Mouse (Mus musculus): ENCODE measurements at regions not wholly inside any gene's neighbourhood (a gene's known extent, or its start where the extent isn't known, plus 50 kb on each side); places are given as distances from the start of the nearest gene placed in this dataset.
"Not testable (repeated sequence)": the region's sequence is repeated elsewhere in the genome, so short reads cannot be mapped to it uniquely, and the experiment has no call there.

DNA sequence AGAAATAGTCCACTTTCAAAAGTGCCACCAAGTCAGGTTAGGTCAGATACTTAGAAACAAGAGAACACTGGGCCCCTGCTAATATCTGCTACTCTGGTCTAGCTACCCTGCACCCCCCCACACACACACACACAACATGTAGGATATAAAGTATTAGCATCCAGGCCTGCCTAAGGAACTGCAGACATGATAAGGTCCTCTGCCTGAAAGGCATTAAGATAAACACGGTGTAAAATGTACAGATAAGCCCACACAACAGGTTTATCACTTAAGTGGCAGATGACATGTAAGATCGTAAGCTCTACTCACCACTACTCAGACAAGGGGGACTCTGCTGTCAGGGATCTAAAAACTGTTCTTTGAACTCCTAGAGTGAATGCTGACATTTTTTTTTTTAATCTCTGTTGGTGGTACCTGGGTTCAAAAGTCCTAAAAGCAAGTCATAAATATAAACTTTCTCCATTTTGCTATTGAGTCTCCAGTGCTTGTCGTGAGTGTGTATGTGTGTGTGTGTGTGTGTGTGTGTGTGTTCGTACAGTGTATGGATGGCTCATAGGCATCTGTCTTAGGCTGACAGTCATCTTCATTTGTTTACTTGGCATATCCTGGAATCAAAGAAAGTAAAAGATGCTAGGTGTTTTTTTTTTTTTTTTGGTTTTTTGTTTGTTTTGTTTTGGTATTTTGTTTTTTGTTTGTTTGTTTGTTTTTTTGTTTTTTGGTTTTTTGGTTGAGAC is 52.2 kb downstream of the Gm9817 start:
- intact Hi-C loops (cut with DNase I) = no loop called here
- DNase-seq = no peak

DNA sequence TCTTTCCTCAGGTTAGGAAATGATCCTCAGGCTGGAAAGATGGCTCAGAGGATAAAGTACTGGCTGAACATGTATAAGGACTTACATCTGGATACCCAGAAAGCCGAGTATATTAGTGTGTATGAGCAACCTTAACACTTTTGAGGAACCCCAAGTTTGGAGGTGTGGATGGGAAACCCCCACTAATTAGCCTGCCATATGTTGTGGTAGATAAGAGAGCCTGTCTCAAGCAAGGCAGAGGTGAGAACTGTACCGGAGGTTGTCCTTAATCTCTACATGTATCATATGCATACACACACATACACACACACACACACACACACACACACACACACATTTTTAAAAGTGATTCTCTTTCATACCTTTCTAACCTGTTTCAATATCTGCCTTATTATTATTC is 62.1 kb downstream of the Gm9817 start:
- DNase-seq = no peak
- intact Hi-C loops (cut with DNase I) = no loop called here

DNA sequence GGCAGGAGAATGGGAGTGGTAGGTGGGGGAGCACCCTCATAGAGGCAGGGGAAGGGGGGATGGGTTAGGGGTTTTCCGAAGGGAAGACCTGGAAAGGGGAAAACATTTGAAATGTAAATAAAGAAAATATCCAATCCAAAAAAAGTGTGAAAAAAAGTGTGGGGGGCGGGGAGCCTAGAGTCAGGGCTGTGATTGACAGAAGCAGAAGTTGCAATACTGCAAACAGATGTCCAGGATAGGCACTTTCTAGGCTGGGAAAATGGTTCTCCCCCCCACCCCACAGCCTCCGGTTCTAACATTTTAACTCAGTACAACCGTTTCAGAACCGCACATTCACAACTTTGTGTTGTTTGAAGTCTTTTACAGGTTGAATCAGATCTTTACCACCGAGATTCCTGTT is 66.6 kb downstream of the Gm9817 start:
- intact Hi-C loops (cut with DNase I) = no loop called here
- no peak for DNase-seq

DNA sequence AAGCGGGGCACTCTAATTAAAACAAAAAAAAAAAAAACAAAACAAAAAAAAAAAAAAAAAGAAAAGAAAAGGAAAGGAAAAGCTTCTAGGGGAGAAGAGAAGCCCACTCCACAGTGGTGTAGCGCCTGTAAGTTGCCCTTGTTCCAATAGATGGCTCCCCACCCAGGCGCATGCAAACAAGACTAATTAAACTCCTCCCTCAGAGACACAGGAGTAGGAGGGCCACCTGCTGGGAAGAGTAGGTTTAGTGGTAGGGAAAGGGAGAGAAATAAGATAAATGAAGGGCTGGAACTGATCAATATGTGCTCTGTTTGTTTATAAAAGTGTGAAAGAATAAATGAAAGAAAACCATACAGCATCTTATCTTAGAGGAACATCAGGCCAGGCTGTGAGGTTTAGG is 77.7 kb downstream of the Gm9817 start:
- DNase-seq = no peak
- intact Hi-C loops (cut with DNase I) = no loop called here

DNA sequence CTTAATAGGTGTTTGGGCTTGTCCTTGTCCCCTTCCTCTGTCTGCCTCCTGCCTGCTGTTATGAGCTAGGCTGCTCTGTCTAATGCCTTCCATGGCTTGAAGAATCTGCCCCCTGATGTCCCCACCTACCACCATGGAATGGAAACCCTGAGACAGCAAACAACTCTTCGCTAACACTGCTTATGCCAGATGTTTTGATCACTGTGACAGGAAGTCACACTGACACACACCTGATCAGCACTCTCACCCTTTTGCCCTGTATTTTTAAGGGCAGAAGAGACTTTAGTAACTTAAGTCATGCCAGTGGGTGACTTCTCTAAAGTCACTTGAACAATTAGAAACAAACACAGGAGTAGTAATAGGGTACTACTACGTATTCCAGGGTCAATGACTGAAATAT is 78.5 kb downstream of the Gm9817 start:
- intact Hi-C loops (cut with DNase I) = no loop called here
- DNase-seq = no peak

DNA sequence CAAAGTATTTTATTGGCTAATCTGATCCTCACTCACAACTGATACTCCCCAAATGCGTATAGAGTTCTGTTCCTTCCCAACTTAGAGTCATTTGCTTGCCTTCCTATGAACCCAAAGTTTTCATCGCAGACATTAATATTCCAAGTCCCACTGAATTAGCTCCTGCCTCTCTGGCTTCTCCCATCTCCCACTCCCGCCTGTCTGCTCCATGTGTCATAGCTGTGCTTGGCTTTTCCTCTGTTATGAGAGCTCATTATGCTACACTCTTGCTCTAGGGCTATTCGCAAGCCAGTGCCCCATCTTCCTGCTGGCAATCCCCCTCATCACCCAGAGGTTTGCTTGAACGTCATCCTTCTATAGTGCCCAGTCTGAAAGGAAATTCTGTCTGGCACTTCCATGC is 81.8 kb downstream of the Gm9817 start:
- DNase-seq = no peak
- intact Hi-C loops (cut with DNase I) = no loop called here

DNA sequence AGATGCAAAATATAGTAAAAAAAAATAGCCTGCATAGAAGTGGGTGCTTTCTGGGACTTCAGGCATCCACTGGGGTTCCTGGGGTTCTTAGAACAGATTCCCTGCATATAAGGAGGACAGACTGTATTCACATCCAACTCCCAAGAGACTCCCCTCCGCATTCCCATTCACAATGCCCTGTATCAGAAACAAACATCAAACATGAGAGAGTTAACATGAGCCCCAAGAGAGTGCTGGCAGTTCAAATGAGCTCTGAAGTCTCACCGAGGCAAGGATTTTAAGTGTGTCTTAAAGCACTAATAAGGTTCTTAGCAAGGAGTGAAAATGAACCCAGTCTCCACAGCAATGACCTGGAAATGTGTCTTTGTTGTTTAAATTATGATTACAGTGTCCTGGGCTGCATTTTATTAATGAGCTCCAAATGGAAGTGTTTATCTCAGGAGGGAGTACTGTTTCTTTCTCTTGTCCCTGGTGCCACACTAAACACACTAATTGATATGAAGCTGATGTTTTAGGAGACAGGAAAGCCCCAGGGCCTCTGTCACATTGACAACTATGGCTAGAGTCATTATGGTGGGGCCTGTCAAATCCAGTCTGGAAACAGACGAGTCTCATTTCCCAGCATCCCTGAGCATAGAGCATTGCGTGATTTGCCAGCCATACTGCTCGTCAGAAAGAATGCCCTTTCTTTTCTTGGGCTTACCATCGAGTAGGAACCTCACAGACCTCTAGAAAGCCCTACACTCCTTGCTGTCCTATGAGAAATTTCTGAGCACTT is 85.7 kb downstream of the Gm9817 start:
- DNase-seq = no peak
- intact Hi-C loops (cut with DNase I) = no loop called here

DNA sequence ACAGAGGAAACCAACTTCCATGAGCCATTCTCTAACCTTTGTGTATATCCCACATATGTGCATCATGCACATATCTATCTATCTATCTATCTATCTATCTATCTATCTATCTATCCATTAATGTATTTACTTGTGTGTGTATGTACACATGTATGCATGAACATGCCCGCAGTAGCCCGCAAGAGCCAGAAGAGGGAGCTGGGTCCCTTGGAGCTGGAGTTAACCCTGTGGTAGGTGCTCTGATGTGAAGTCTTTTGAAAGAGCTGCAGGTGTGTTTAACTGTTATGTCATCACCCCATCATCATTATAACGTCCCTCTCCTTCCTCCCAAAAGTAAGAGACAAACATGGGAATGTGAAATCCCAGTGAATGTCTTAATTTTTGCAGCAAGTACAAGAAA is 86.7 kb downstream of the Gm9817 start:
- peak in 1 of 2 experiments; percentile 14 for DNase-seq
- intact Hi-C loops (cut with DNase I) = loop anchor here (5.0 kb wide), 2 partner anchors 133 to 312 kb away; no protein-coding TSS in a partner anchor

DNA sequence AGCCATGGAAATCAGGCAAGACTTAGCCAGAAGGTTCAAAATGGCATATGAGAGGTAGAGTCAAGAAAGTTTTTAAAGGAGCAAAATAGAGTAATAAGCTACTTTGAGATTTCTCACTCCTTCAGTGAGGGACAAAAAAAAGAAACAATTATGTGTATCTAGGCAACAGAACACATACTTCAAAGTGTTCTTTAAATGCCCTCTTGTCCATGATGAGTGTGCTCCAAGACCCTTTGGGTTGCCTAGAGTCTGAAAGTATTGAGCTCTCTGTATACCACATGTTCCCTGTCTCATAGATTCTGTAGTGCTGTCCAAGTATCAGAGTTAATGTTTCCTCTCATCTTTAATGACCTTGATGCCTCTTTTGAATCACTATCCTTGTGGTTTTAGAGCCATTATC is 91.2 kb downstream of the Gm9817 start:
- DNase-seq = no peak
- intact Hi-C loops (cut with DNase I) = loop anchor here (5.0 kb wide), 2 partner anchors 137 to 308 kb away; no protein-coding TSS in a partner anchor

DNA sequence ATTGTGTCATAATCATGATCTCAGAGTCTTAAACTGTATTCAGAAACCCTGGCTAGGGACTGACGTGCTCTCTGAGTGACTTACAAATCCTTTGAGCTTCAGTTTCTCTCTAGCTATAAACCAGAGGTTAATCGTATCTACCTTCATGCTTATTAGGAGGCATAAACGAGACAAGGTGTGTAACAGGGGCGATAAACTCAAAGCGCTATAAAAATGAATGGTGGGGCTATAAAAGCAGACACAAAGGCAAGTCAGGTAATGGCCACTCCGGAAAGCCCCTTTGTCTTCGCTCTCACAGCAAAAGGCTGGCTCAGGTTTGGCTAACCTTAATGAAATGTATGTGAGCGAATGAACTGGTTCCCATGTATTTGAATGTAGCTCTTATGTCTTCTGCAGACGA is 94.6 kb downstream of the Gm9817 start:
- intact Hi-C loops (cut with DNase I) = no loop called here

DNA sequence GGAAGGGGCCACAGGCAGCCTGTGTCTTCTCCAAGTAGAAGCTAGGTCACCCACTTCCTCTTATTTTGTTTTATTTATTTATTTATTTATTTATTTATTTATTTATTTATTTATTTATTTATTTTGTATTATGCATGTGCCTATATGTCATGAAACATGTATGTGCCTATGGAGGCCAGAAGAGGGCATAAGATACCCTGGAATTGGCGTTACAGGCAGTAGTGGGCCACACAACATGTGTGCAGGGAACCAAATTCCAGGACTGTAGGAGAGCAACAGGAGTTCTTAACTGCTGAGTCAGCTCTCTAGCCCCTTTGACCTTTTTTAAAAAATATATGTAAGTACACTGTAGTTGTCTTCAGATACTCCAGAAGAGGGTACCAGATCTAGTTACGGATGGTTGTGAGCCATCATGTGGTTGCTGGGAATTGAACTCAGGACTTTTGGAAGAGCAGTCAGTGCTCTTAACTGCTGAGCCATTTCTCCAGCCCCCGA is 97.3 kb downstream of the Gm9817 start:
- intact Hi-C loops (cut with DNase I); DNase-seq: not testable (repeated sequence)

More for the DNA sequence above, 94.6 kb downstream of the Gm9817 start:
- DNase-seq = no peak

DNA sequence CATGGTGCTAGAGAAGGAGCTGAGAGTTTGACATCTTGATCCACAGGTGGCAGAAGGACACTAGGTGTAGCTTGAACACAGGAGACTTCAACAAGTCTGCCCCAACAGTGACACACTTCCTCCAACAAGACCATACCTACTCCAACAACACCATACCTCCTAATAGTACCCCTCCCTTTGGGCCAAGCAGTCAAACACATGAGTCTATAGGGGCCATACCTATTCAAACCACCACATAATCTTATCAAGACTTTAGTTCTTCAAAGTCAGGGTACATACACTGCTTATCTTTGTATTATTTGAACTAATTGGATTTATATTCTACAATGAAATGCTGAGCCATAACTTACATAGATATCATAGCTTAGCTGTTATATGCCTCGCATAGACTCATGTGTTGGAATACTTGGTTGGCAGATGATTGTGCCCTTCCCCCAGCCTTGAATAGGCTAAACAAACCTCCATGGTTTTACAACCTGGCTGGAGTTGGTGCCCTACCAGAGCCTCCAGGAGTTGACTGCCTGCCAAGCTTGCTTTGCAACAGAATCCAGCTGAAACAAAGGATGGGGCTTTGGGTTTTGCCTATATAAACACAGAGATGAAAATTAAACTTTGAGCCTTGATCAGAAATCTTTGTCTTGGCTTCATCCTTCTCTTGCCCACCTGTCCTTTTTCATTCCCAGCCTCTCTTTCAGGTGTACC is 103.2 kb downstream of the Gm9817 start:
- DNase-seq = no peak
- intact Hi-C loops (cut with DNase I) = no loop called here

DNA sequence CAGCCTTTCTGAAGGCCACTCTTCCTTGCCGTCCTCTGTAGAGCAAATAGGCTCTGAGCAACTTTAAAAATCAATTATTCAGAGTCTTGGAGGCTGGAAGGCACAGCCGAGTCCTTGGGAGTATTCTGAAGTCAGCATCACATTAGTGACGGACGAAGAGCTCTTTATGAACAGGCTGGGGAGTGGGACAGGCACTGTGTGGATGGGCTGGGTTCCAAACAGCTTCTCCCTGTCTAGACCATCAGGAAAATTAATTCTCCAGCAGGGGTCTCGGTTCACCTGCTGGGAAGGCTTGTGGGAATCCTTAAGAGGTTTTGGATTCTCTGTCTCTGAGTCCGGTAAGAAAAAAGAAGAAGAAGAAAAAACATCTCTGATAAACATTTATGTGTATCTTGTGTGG is 110.9 kb downstream of the Gm9817 start:
- intact Hi-C loops (cut with DNase I) = no loop called here
- DNase-seq = no peak

DNA sequence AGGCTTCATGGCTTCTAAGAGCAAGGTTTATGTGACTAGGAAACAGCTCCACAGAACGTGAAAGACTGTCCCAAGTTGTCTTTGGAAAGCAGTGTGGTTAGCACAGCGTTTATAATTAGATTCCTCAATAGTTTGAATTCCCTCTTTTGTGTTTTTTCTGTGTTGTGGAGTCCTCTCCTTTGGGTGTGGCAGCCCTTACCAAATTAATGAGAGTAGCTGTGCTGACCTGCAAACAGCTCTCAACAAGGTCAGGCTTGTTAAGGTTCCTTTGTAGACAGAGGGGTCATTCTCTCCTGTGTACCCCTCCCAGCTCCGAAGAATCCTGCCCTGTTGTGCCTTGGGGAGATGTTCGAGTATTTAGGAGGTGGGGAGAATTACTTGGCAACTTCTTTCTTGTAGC is 111.7 kb downstream of the Gm9817 start:
- intact Hi-C loops (cut with DNase I) = no loop called here
- DNase-seq = no peak

DNA sequence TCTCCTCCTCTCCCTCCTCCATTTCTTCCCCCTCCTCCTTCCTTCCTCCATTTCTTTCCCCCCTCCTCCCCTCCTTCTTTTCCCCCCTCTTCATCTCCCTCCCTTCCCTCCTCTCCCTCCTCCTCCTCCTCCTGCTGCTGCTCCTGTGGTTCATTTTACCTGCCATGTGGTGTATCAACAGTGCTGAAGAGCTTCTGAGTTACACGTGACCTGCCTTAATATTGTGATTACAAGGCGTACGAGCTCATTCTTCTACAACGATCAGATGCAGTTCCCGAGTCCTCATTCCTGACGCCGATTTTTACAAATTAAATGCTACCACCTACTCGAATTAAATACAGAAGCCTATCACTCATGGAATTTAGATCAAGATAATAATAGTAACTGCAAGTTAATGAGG is 113.6 kb downstream of the Gm9817 start:
- intact Hi-C loops (cut with DNase I) = no loop called here
- DNase-seq = no peak

DNA sequence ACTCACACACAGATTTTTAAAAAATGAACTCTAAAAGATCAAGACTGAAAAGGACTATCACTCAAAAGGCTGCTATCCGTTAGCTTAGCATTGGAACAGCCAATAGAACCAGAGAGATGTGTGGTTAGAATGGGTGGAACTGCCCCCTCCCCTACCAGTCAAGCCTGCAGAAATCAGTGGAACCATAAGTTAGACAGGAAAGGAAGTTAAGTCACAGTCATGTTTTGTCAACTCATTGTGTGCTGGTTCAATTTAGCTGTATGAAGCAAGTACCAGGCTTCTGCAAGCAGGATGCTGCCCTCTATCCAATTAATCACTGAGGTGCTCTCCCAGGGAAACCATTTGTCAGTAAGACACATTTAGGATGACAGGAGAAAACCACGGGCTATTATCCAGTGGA is 117.1 kb downstream of the Gm9817 start:
- DNase-seq = no peak
- intact Hi-C loops (cut with DNase I) = no loop called here

DNA sequence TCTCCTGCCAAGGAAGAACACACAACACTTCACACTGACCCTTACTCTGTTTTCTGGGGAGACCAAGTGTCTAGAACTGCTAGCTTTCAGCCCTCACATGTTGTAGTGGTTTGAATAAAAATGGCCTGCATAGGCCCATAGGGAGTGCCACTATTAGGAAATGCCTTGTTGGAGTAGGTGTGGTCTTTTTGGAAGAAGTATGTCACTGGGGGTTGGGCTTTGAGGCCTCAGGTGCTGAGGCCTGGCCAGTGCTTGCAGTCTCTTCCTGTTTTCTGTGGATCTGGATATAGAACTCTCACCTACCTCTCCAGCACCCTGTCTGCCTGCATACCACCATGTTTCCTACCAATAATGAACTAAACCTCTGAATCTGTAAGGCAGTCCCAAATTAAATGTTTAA is 117.9 kb downstream of the Gm9817 start:
- no peak for DNase-seq
- intact Hi-C loops (cut with DNase I) = no loop called here

DNA sequence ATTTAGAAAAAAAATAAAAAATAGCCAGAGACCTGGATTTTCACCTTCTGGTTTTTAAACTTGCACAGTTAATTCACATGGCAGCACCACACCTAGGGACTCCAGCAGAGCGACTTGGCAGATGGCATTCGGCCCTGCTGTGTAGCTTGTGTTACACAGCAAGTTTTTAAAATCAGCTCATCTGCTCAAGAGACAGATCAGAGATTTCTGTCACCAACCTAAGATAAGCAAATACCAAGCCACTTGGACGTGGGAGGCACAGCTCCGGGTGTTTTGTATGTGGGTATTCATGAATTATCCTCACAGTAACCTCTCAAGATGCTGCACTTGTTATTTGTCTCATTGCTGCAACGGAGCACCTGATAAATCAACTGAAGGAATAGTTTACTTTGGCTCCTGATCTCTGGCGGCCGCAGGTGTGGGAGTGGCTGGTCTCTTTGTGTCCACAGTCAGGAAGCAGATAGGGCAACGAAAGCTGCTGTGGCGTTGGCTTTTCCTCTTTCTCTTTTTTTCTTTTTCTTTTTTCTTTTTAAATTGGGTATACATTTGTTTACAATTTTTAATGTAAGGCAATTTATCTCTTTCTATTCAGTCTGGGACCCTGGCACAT is 122.1 kb downstream of the Gm9817 start:
- DNase-seq = no peak
- intact Hi-C loops (cut with DNase I) = no loop called here

DNA sequence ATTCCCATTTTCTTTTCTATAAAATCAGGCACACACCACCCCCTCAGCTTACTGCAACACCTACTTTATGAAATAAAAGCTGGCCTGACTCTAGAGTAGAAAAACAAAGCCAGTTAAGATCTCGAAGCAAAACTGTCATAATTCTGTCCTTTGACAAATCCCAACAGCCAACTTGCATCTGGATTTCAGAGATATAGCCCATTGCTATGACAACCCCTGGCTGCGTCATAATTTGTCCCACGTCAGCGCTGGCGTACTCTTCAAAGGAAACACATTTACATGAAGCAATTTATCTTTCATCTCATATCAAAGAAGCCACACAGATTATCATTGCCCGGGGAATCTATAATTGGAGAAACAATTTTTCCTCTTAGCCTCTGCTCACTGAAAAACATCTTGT is 126.4 kb downstream of the Gm9817 start:
- intact Hi-C loops (cut with DNase I) = no loop called here
- DNase-seq = no peak

DNA sequence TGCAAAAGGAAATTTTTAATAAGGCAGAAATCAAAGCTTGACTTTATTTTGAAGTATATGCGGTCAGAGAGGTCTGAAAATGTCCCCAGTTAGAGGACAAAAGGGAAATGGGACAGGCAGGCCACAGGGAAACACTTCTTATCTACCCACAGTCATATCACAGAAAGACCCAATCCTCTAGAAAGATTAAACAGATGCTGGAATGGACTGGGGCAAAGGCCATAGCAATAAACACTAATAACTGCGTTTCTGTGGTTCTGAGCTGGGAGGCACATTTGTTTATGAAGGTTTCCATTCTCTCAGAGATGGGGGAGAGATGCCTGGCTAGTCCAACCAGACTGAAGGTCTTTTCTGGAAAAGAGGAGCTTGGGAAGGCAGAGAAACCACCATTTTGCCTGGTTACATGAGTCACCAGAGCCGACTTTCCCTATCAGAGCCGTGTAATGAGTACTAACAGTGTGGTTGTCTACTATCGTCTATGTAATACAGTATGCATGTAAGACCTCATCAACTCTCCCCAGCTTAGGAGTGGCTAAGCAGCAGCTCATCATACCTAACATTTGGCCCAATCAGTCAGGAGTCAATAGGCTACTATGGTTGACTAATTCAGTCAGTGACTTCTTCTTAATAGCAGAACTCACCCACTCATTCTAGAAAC is 130.2 kb downstream of the Gm9817 start:
- no peak for DNase-seq
- intact Hi-C loops (cut with DNase I) = no loop called here

DNA sequence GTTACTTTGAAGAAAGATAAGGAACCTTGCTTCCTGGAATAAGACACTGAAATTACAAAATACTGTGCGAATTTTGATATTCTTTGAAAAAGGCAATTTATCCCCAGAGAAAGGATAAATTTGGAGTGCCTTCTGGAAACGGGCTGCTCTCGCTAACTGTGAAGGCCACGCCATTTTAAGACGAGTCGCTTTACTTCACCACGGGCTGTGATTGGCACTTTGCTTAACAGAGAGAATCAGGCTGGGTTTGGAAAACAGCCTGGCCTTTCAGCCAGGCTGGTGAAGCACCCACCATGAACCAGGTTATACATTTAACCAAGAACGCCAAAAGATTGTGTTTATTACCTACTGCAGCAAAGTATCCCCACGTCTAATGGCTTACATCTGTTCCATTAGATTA is 132.7 kb downstream of the Gm9817 start:
- no peak for DNase-seq
- intact Hi-C loops (cut with DNase I) = no loop called here
